Mouse (Mus musculus): ENCODE data around the gene Dnajc27.

Dnajc27 gene

DNA sequence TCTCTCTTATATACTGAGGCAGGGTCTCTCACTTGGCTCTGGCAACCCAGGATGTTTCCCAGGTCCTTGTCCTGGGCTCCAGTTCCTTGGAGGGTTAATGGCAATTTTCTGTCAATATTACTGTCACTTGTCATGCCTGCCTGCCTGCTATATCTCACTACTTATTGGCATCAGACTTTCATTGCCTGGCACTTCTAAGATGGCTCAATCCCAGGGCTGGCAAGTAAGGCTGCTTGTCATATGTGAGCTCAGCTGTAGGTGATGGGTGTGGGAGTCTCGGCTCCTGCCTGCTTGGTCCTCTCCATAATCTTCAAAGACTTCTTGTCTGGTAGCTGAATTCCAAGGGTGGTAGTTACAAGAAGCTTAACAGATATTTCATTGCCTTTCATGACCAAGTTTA lies 4.3 kb upstream of the Dnajc27 start:
- no peak for DNase-seq (ENCODE audit: extremely low read depth, low read depth, low spot score)

DNA sequence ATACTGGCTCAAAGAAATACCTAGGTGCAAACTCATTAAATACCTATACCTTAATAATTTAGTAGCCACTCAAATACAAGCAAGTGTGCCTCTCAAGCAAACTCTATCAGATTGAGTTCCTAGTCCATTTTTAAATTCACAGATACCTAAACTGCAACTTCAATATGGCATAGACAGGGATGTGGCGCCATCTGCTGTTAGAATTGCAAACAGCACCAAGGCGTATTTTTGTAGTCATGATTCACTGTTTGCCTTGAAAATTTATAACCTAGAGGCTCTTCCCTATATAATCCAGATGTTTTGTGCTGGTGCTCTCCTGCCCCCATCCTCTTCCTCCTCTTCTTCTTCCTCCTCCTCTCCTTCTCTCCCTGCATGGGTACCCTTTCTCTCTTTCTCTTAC lies 2.1 kb upstream of the Dnajc27 start:
- DNase-seq (ENCODE audit: extremely low read depth, low read depth, low spot score) = no peak

DNA sequence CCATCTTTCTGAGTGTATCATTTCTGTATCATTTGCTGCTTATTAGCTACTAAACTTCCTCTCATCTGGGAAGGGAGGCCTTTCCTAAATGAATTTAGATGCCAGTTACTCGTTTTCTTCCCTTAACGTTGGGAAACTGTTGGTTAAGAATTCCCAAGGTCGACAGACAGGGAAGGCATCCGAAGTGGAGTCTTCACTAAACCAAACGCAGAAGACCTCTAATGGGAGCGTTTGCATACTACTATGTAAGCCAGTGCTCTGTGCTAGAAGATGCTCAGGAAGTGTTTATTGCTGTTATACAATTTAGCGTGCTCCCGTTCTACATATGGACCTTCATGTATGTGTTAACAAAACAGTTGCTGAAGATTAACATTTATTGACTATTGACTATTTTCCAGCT lies 1.1 kb downstream of the Dnajc27 start:
- no peak for DNase-seq (ENCODE audit: extremely low read depth, low read depth, low spot score)

DNA sequence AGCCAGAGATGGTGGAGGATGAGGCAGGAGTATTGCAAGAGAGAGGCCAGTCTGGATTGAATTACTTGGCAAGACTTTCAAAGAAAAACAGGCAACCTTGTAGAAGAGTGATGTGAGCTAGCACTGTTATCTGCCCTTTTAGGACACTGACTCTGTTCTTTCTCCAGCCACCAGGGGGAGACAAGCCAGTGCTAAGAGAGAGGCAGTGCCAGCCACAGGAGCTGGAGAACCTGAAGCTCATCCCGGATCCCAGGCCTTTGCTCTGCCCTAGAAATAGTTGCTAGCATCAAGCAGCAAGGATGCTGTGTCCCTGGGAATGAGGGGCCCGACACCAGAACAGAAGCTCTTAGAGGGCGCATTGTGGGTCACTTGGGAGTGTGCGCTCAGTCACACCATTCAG lies 25.0 kb downstream of the Dnajc27 start:
- no peak for DNase-seq (ENCODE audit: extremely low read depth, low read depth, low spot score)

DNA sequence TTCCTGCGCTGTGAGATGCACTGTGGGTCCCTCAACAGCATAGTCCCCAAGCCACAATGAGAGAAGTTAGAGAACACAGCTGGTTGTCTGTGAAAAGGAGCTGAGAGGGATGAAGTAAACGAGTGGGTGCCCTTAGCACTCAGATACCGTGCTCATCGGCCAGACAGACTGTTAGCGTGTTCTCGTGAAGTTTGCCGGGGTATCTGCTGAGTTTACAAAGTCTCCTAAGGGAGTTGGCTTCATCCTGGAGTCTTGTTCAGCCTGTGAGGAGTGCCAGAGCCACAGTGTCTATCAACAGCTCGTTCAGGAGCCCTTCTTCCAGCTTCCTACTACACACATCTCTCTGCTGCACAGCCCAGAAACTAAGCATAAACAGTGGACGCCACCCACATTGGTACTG lies 33.7 kb downstream of the Dnajc27 start:
- no peak for DNase-seq (ENCODE audit: extremely low read depth, low read depth, low spot score)

DNA sequence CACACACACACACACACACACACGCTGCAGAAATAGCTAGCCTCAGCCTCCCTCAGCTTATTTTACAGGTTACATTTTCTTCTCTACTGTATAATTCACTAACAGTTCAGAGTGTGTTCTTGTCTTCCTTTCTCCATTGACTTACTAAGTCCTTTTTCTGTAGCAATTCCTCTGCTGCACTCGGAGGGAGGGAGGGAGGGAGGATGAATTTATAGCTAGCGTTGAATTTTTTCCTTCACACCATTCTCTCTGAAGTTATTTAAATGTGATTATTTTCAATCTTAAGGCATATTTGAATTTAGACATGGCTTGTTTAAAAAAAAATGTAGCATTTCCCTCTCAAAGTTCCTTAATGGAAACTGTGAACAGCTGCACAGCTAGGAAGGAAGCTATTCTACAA lies 34.8 kb downstream of the Dnajc27 start:
- DNase-seq (ENCODE audit: extremely low read depth, low read depth, low spot score) = no peak

DNA sequence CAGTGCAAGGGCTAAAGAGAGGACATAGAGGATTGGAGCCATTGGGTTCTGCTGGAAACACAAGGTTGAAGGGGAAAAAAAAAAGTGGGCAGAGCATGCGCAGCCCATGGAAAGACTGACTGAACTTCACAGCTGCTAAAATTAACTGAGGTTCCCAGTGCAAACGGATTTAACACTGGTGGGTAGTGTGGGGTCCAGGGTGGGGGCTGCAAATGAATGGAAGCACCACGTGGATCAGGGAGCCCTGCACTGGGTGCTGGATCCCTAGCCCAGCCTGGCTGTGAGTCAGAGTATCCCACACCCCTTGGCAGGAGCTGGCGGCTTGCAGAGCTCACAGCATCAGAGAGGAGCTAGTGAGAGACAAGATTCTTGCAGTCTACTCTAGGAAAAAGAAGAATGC lies 35.2 kb downstream of the Dnajc27 start:
- no peak for DNase-seq (ENCODE audit: extremely low read depth, low read depth, low spot score)

DNA sequence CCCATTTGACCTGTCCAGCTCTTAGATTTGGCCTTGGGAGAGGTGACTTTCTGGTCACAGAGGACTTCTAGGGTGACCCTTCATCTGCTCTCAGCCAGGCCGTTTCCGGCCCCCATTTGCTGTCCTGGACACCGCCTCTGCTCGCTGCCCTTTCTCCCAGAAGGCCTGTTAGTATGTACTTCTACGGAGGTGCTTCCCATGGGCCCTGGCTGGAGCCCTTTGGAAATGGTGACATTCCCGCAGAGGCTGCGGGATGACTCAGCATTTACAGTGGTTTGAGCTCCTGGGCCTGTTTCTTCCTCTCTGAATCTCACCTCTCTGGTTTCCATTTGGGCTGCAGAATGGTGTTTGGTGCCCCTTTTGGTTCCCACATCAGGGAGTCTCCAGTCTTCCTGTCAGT lies 45.0 kb downstream of the Dnajc27 start:
- no peak for DNase-seq (ENCODE audit: extremely low read depth, low read depth, low spot score)

DNA sequence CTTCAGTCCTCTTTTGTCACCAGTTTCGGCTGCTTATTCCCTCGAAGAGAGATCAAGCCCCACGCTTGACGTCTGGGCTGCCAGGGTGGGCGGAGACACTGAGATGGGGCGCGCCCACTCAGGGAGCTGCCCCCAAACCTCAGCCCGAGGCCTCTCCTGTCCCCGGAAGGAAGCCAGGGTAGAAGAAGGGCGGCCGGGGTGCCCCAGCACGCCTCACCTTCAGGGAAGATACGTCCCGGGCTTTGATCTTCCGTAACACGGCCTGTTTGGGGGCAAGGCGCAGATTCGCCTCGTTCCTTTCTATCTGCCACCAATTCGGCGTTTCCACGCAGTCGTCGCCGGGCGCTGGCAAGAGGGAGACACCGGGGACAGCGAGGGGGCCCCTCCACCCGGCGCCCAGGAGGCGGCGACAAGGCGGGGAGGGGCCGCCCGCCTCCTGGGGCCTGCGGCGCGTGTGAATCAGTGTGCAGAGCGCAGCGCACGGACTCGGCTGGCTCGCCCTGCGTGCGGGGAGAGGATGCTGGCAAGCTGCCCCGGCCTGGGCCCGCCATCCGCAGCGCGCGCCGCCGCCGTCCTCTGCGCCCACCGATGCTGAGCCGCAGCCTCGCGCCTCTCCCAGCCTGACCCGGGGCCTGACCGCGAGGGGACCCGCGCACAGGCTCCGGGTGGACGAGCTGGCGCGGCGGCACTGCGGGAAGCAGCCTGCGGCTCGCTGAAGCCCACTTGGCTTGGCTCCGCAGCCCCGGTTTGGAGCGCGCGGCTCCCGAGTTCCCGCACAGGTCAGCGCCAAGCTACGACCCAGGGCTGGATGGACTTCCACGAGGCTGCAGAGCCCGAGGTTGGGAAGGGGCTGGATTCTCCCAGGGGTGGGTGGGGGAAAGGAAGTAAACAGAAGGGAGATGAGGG lies 50.8 kb downstream of the Dnajc27 start, which contains the start of gene Adcy3:
Gene Adcy3 (plus strand): TSS at position 163 of the 906 bp plus-strand sequence.
- DNase-seq (ENCODE audit: extremely low read depth, low read depth, low spot score) = no peak

DNA sequence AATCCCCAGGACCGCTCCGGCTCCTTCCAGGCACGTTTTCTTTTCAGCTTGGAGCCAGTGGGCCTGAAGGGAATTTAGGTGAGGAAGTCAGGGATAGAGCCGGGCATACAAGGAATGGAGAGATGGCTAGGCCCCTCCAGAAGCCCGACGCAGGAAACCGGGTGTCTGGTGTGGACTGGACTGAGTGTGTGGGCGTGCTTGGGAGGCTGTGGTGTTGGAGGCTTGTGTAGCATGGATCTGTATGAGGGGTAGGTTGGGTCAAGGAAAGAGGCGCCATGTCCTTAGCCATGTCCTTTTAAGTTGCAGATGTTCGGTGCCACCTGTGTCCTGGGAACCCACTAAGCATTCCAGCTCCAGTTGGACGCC lies 51.4 kb downstream of the Dnajc27 start:
- no peak for DNase-seq (ENCODE audit: extremely low read depth, low read depth, low spot score)

DNA sequence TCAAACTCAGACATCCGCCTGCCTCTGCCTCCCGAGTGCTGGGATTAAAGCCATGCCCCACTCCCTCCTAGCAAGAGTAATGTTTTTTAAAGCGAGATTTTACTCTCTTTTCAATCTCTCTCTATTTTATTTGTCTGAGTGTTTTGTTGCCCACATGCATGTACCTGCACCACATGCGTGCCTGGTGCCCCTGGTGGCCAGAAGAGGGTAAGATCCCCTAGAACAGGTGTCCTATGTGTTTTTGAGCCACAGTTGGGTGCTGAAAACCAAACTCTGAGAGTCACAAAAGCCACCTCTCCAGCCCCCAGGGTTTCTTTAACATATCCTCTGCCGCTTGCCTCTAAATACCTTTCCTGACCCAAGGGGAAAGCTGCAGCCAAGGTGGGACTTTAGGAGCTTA lies 60.8 kb downstream of the Dnajc27 start:
- no peak for DNase-seq (ENCODE audit: extremely low read depth, low read depth, low spot score)

DNA sequence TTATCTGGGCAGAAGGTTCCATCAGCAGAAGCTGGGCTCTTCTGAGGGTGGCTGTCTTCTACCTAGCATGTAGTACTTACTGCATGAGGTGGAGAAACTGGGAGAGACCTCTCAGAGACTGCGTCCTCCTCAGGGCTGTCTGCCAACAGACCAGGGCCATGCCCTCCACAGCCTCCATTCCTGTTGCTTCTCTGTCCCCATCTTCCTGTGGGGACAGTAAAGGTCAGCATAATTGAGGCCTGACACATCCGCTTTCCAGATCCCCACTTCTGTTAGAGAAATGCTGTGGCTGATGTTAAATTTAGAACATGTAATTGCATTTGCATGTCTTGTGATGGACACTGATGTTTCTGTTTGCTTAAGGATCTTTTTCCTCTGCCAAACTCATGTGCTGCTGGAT lies 68.6 kb downstream of the Dnajc27 start:
- DNase-seq (ENCODE audit: extremely low read depth, low read depth, low spot score) = no peak

DNA sequence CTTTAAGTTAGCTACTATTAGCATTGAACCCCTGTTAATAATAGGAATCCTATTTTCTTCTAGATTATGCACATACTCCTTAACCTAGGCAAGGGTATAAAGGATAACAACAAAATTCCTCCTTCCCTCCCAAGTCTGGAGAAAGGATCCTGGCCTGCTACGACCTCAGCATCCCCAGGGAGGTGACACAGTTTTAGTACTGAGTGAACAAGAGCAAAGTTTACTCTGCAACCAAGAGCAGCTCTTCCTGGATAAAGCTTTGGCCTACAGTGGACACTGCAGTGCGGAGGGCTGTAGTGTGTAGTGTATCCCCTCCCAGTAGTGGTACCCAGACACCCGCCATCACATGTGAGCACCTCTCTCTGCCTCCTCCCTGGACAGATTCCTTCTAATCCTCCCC lies 69.6 kb downstream of the Dnajc27 start:
- DNase-seq (ENCODE audit: extremely low read depth, low read depth, low spot score) = no peak

DNA sequence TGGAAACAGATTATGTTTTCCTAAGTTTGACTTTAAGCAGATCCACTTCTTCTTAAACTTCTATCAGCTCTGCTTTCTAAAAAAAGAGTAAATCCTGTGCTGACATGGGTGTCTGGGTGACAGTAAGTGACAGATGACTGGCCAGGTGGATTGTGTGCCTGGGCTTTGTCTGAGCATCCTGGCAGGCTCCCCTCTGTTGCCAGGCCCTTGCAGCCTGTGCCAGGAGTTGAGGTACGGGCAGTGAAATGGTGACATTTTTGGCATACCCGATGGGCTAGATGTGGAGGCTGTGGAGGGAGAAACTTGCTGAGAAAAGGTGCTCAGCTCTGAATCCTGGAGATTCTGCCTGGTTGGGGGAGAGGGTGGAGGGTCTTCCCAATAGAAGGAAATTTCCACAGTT lies 75.1 kb downstream of the Dnajc27 start:
- no peak for DNase-seq (ENCODE audit: extremely low read depth, low read depth, low spot score)

DNA sequence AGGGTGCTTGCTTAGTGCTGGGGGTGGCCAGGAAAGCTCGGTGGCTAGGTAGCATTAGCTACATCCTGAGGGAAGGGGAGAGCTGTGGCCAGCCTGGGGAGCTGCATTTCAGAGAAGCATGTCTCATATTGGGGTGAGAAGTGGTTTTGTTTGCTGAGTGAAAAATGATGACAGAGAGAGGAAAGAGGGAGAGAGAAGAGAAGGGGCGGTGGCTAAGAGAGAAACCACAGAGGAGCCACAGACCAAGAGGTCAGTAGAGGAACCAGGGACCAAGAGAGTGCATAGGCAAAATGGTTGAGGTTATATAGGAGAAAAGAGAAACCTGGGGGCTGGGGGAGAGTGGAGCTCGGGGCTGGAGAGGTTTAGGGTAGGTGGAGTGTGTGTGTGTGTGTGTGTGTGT lies 75.8 kb downstream of the Dnajc27 start:
- DNase-seq (ENCODE audit: extremely low read depth, low read depth, low spot score) = no peak

DNA sequence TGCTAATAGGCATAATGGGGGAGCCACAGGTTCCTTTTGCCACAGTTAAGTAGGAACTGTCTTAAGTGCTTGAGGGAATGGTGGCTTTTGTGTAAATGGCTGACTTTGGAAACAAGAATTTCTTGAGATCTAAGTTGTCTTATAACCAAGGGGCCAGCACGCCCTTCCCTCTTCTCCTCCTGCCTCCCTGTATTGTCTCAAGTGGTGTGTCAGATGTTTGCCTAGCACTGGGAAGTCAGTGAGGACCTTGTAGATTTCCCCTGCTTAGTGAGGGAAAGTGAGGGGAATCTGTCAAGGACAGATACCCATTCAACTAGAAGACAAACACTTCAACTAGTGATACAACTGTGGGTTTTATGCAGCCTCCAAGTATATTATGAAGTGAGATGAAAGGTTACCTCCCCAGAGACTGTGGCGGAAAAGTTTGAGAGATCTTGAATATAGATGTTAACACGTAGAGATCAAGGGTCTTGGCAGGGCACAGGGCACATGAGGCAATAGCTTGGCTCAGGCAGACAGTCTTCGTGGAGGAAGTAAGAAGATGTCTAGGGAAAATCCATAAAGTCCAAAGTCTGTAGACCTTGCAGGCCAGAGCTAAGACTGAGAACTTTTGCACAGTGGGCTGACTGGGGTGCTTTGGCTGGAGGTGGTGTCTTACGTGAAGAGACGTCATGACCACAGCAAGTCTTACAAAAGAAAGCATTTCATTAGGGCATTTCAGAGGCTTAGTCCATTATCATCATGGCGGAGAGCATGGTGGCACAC lies 76.7 kb downstream of the Dnajc27 start:
- DNase-seq (ENCODE audit: extremely low read depth, low read depth, low spot score) = no peak

Data from fat pad, adult 2 months (tissue).